Mouse (Mus musculus) CH12.LX (cell line): ENCODE data around the gene Cd99l2. TPM values are rescaled to one million over a fixed set of nuclear protein-coding genes. Genes with fewer than 3 reads are reported as not detected.
A peak's percentile ranks its signal among the peaks of the same experiment; 100 is the strongest.

Experiments
- DNase-seq: peaks from one replicate; pipeline ENCODE4 v3.0.0-alpha.2; 2013; ENCODE audit errors: extremely low read depth
- H3K27ac ChIP-seq: 2 replicates; pipeline ENCODE4 v1.5.1; 2012; ENCODE audit warnings: low read depth, mild to moderate bottlenecking, control low read depth, moderate library complexity; ENCODE audit not compliant: insufficient read depth
- H3K27me3 ChIP-seq: replicated peaks from 2 replicates; pipeline ENCODE3; 2012; ENCODE audit warnings: inconsistent platforms
- H3K36me3 ChIP-seq, 2 experiments: replicated peaks in 1 of 2; 2 replicates each; pipeline versions ENCODE3 to v1.6.1; 2012; ENCODE audit warnings: inconsistent platforms in 1 of 2, low read length in 1 of 2, mild to moderate bottlenecking in 1 of 2, mixed read lengths in 1 of 2, moderate library complexity in 1 of 2; ENCODE audit not compliant: control insufficient read depth in 1 of 2, insufficient read depth in 1 of 2
- H3K4me1 ChIP-seq, 2 experiments: 2 replicates each; pipeline ENCODE4 v1.6.1; 2012; ENCODE audit warnings: inconsistent platforms in 1 of 2, moderate library complexity in 1 of 2; ENCODE audit not compliant: insufficient read depth in 2 of 2, control insufficient read depth in 1 of 2
- H3K4me2 ChIP-seq: 2 replicates; pipeline ENCODE4 v1.6.1; 2012; ENCODE audit warnings: low read depth, mild to moderate bottlenecking, control low read depth; ENCODE audit not compliant: poor library complexity, insufficient read depth, severe bottlenecking
- H3K4me3 ChIP-seq, 3 experiments: fragments of 150-350 bp in 1 of 3; sonication (generic) in 1 of 3; replicated peaks in 1 of 3; 2 replicates each; pipeline versions ENCODE3 to v1.5.1; 2011 to 2012; ENCODE audit warnings: low read depth in 2 of 3, low read length in 2 of 3, mild to moderate bottlenecking in 2 of 3, moderate library complexity in 2 of 3, control low read depth in 1 of 3, improper control_type of control experiment in 1 of 3, inconsistent platforms in 1 of 3, mixed read lengths in 1 of 3; ENCODE audit not compliant: poor library complexity in 1 of 3
- H3K79me2 ChIP-seq: replicated peaks from 2 replicates; pipeline ENCODE4 v1.6.1; 2012; ENCODE audit warnings: mild to moderate bottlenecking, moderate library complexity; ENCODE audit not compliant: control insufficient read depth, poor library complexity, insufficient read depth, severe bottlenecking; ENCODE audit errors: extremely low read depth
- H3K9ac ChIP-seq: 2 replicates; pipeline ENCODE4 v1.6.1; 2012; ENCODE audit warnings: low read depth, mild to moderate bottlenecking, control low read depth, moderate library complexity; ENCODE audit not compliant: insufficient read depth
- H3K9me3 ChIP-seq: replicated peaks from 2 replicates; pipeline ENCODE3; 2012; ENCODE audit warnings: low read length, inconsistent platforms, mixed read lengths
- CHD1 ChIP-seq: IDR thresholded peaks from 2 replicates; pipeline ENCODE4 v1.6.1; 2012; ENCODE audit warnings: low read depth, low read length, improper control_type of control experiment, inconsistent platforms
- CTCF ChIP-seq, 2 experiments: IDR thresholded peaks in 1 of 2; conservative IDR thresholded peaks in 1 of 2; 2 replicates each; pipeline ENCODE4 v1.5.1; 2011 to 2012; ENCODE audit warnings: low read depth in 2 of 2, low read length in 2 of 2, improper control_type of control experiment in 1 of 2, inconsistent platforms in 1 of 2, mild to moderate bottlenecking in 1 of 2, moderate library complexity in 1 of 2
- EP300 ChIP-seq: IDR thresholded peaks from 2 replicates; pipeline ENCODE4 v1.6.1; 2011; ENCODE audit warnings: low read length, improper control_type of control experiment
- ETS1 ChIP-seq: conservative IDR thresholded peaks from 2 replicates; pipeline ENCODE4 v1.6.1; 2012; ENCODE audit warnings: low read depth, mild to moderate bottlenecking, inconsistent platforms, low read length, improper control_type of control experiment, moderate library complexity
- HCFC1 ChIP-seq: IDR thresholded peaks from 2 replicates; pipeline ENCODE4 v1.6.1; 2012; ENCODE audit warnings: low read depth, mild to moderate bottlenecking, inconsistent platforms, low read length, improper control_type of control experiment
- JUN ChIP-seq: IDR thresholded peaks from 2 replicates; pipeline ENCODE4 v1.6.1; 2011; ENCODE audit warnings: low read depth, mild to moderate bottlenecking, low read length, improper control_type of control experiment, moderate library complexity; ENCODE audit not compliant: insufficient read depth
- JUND ChIP-seq: conservative IDR thresholded peaks from 2 replicates; pipeline ENCODE4 v1.6.1; 2011; ENCODE audit warnings: low read depth, low read length, improper control_type of control experiment
- MAFK ChIP-seq: IDR thresholded peaks from 2 replicates; pipeline ENCODE4 v1.6.1; 2011; ENCODE audit warnings: low read length, improper control_type of control experiment; ENCODE audit not compliant: insufficient replicate concordance
- MAX ChIP-seq: IDR thresholded peaks from 2 replicates; pipeline ENCODE4 v1.6.1; 2011; ENCODE audit warnings: low read length, improper control_type of control experiment
- MAZ ChIP-seq: IDR thresholded peaks from 2 replicates; pipeline ENCODE4 v1.6.1; 2012; ENCODE audit warnings: low read depth, mild to moderate bottlenecking, inconsistent platforms, low read length, improper control_type of control experiment, moderate library complexity
- MEF2A ChIP-seq: IDR thresholded peaks from 2 replicates; pipeline ENCODE4 v1.6.1; 2014; ENCODE audit warnings: low read depth, mild to moderate bottlenecking, inconsistent platforms, low read length, improper control_type of control experiment, borderline replicate concordance
- NELFE ChIP-seq: IDR thresholded peaks from 2 replicates; pipeline ENCODE4 v1.6.1; 2011; ENCODE audit warnings: low read depth, low read length, improper control_type of control experiment
- NRF1 ChIP-seq: IDR thresholded peaks from 2 replicates; pipeline ENCODE4 v1.6.1; 2014; ENCODE audit warnings: low read depth, mild to moderate bottlenecking, inconsistent platforms, low read length, improper control_type of control experiment, moderate library complexity
- PAX5 ChIP-seq: IDR thresholded peaks from 2 replicates; pipeline ENCODE4 v1.6.1; 2012; ENCODE audit warnings: low read length, inconsistent platforms, mixed read lengths
- POLR2AphosphoS2 ChIP-seq: IDR thresholded peaks from 2 replicates; pipeline ENCODE4 v1.6.1; 2011; ENCODE audit warnings: low read depth, low read length, improper control_type of control experiment
- SIN3A ChIP-seq: IDR thresholded peaks from 2 replicates; pipeline ENCODE4 v1.6.1; 2012; ENCODE audit warnings: low read length, improper control_type of control experiment, inconsistent platforms
- SMC3 ChIP-seq: IDR thresholded peaks from 2 replicates; pipeline ENCODE4 v1.6.1; 2011; ENCODE audit warnings: low read depth, low read length, improper control_type of control experiment
- TCF12 ChIP-seq: IDR thresholded peaks from 2 replicates; pipeline ENCODE4 v1.6.1; 2014; ENCODE audit warnings: low read depth, mild to moderate bottlenecking, inconsistent platforms, low read length, improper control_type of control experiment
- UBTF ChIP-seq: IDR thresholded peaks from 2 replicates; pipeline ENCODE4 v1.6.1; 2012; ENCODE audit warnings: low read depth, mild to moderate bottlenecking, inconsistent platforms, low read length, improper control_type of control experiment, moderate library complexity
- USF2 ChIP-seq: conservative IDR thresholded peaks from 2 replicates; pipeline ENCODE4 v1.6.1; 2011; ENCODE audit warnings: low read depth, low read length, improper control_type of control experiment
- ZMIZ1 ChIP-seq: IDR thresholded peaks from 2 replicates; pipeline ENCODE4 v1.6.1; 2012; ENCODE audit warnings: low read depth, mild to moderate bottlenecking, inconsistent platforms, low read length, improper control_type of control experiment
- dilution Hi-C: fragments of 300-500 bp; cut with MboI; formaldehyde crosslinking; loops from 2 replicates; pipeline ENCODE4 v1.14.3; 2020; ENCODE audit warnings: low sequenced_read_pairs; ENCODE audit not compliant: extremely low pct_unique_long_range_greater_than_20kb, extremely low pct_ligation_motif_present
- in situ Hi-C: fragments of 300-500 bp; cut with MboI; formaldehyde crosslinking; loops from 3 replicates; pipeline ENCODE4 v1.14.3; 2019; ENCODE audit warnings: low sequenced_read_pairs, low pct_ligation_motif_present, low pct_unique_long_range_greater_than_20kb, mixed read lengths
- polyA plus RNA-seq: library from polyadenylated mRNA; unstranded; fragments of >175 nt; gene quantifications from 2 replicates; pipeline ENCODE4 v1.2.1, GENCODE M21; 2012; ENCODE audit warnings: low read depth; ENCODE audit not compliant: insufficient read length
- total RNA-seq, 2 experiments: library from RNA; depleted of rRNA; stranded (reverse); fragments of 300-350 nt in 1 of 2; fragments of >200 nt in 1 of 2; gene quantifications; 2 replicates each; pipeline ENCODE4 v1.2.3; 2012 to 2014

Cd99l2 gene
- total and polyA plus RNA-seq, 3 experiments: 9.9 to 13.7 (median 10.4) TPM

GRCm38 (mm10) chrX:71524310-71524709 lies 31.7 kb upstream of the Cd99l2 start:
- in situ Hi-C loops (no loop called here), dilution Hi-C loops (no loop called here)
- H3K79me2 ChIP-seq: no peaks in the 10 kb centered on the region
- no peaks in the 10 kb centered on the region for H3K9me3 ChIP-seq
- no peaks in the 10 kb centered on the region for H3K36me3 ChIP-seq
- no peak overlapping the region for H3K4me3 ChIP-seq
- H3K4me1 ChIP-seq: peaks cover 4 to 24% of the 10 kb centered on the region in 2 experiments
- peak; percentile 33 for DNase-seq
- H3K9ac ChIP-seq: no peak overlapping the region
- TF ChIP-seq PAX5: no peak
- no peak for TF ChIP-seq CTCF (conservative IDR thresholded peaks at IDR 0.05 in 1 of 2, IDR thresholded peaks at IDR 0.05 in 1 of 2; ENCODE audit: low read depth in 2 of 2, low read length in 2 of 2)
- TF ChIP-seq ETS1: no peak; the same call in 1 of the 2 replicates
- no peak for TF ChIP-seq UBTF
- no peak for TF ChIP-seq ZMIZ1
- TF ChIP-seq MAZ: no peak
- peak; percentile 91 for TF ChIP-seq MEF2A
- TF ChIP-seq MAFK: peak; percentile 72
- no peak for TF ChIP-seq SIN3A
- TF ChIP-seq EP300: peak; percentile 39; the same call in 1 of the 2 replicates
- H3K27ac ChIP-seq: no peak overlapping the region
- no peaks in the 10 kb centered on the region for H3K27me3 ChIP-seq
- no peak overlapping the region for H3K4me2 ChIP-seq

- in situ Hi-C loops: no loop called here
- H3K9ac ChIP-seq: no peak overlapping the region
- H3K79me2 ChIP-seq: no peaks in the 10 kb centered on the region
- peaks cover 4 to 24% of the 10 kb centered on the region in 2 experiments for H3K4me1 ChIP-seq
- TF ChIP-seq TCF12 (no peak), JUN (no peak), CHD1 (no peak), JUND (no peak), USF2 (no peak), SMC3 (no peak), HCFC1 (no peak), MEF2A (no peak), NELFE (no peak), POLR2AphosphoS2 (no peak), MAX (no peak), NRF1 (no peak)
- dilution Hi-C loops: no loop called here
- H3K27me3 ChIP-seq: no peaks in the 10 kb centered on the region
- no peak overlapping the region for H3K27ac ChIP-seq
- DNase-seq: no peak
- H3K9me3 ChIP-seq: no peaks in the 10 kb centered on the region
- H3K4me2 ChIP-seq: no peak overlapping the region
- no peak overlapping the region for H3K4me3 ChIP-seq
- H3K36me3 ChIP-seq: no peaks in the 10 kb centered on the region
Observed at GRCm38 (mm10) chrX:71522889-71523288, 30.2 kb upstream of the Cd99l2 start.
